Mouse (Mus musculus): ENCODE data around the gene Il17re. TPM values are rescaled to one million over a fixed set of nuclear protein-coding genes. Genes with fewer than 3 reads are reported as not detected.

The Il17re gene
- polyA plus RNA-seq, 1 experiment from 2014 or later: not detected

DNA sequence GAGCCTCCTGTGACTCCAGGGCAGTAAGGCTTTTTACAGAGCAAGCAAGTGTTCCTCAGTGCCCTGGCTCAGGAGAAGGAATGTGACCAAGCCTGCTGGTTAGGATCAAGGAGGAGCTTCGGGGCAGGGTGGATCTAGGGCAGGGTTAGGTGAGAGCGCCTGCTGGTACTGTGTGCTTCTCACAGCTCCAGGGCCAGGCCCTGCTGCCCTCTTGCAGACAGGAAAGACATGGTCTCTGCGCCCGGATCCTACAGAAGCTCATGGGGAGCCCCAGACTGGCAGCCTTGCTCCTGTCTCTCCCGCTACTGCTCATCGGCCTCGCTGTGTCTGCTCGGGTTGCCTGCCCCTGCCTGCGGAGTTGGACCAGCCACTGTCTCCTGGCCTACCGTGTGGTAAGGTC lies 351 bp downstream of the Il17re start:
- ATAC-seq: no peak
- Histone ChIP-seq H3K27me3 (replicated peaks; ENCODE audit: control insufficient read depth, insufficient read depth, low read length) (no peaks in the 10 kb centered on the region), H3K36me3 (ENCODE audit: control insufficient read depth, insufficient read depth) (no peaks in the 10 kb centered on the region), H3K27ac (ENCODE audit: low read length) (no peak overlapping the region), H3K9ac (replicated peaks; ENCODE audit: low read depth, low read length) (no peak overlapping the region), H3K9me3 (ENCODE audit: control insufficient read depth, low read length) (no peaks in the 10 kb centered on the region), H3K4me1 (replicated peaks; ENCODE audit: control insufficient read depth, insufficient read depth, low read length) (no peaks in the 10 kb centered on the region), H3K4me3 (replicated peaks; ENCODE audit: low read length) (no peak overlapping the region), H3K4me2 (ENCODE audit: low read length) (no peak overlapping the region)
- WGBS: 72% methylated on average over 10 of the region's 10 CpGs

DNA sequence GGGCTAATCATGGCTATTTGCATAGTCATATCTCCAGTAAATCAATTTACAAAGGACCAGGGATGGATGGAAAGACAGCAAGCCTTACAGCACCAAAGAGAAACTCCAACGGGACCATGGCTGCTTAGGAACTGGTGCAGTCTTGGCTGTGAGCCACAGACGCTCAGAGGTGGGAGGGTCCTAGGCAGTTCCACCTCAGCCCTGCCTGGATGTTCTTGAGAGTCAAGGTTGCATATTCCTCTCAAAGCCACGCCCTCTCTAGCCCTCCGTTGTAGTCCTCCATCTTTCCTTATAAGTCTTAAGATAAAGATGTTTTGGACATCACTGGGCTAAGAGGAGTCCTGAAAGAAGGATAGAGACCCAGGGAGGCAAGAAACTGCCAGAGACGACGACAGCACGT lies 5.8 kb downstream of the Il17re start:
- Histone ChIP-seq H3K9ac (replicated peaks; ENCODE audit: low read depth, low read length) (no peak overlapping the region), H3K27ac (ENCODE audit: low read length) (no peak overlapping the region), H3K4me3 (replicated peaks; ENCODE audit: low read length) (no peak overlapping the region), H3K9me3 (ENCODE audit: control insufficient read depth, low read length) (no peaks in the 10 kb centered on the region), H3K4me2 (ENCODE audit: low read length) (no peak overlapping the region), H3K36me3 (ENCODE audit: control insufficient read depth, insufficient read depth) (no peaks in the 10 kb centered on the region), H3K4me1 (replicated peaks; ENCODE audit: control insufficient read depth, insufficient read depth, low read length) (no peaks in the 10 kb centered on the region; the same call in 1 of the 2 replicates), H3K27me3 (replicated peaks; ENCODE audit: control insufficient read depth, insufficient read depth, low read length) (no peaks in the 10 kb centered on the region; the same call in 1 of the 2 replicates)
- WGBS: 65% methylated on average over 7 of the region's 7 CpGs
- no peak for ATAC-seq

DNA sequence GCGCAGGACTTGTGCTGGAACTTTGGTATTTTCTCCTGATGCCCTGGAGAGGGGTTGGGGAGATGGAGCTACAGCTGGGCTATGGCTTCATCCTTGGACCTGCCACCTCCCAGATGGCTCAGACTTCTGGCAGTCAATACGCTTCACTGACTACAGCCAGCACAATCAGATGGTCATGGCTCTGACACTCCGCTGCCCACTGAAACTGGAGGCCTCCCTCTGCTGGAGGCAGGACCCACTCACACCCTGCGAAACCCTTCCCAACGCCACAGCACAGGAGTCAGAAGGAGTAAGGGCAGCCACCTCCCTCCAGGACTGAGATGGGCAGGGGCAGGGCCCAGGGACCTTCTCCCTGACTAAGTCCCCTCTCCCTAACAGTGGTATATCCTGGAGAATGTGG lies 7.3 kb downstream of the Il17re start:
- WGBS: 57% methylated on average over 5 of the region's 5 CpGs
- H3K4me3 ChIP-seq (replicated peaks; ENCODE audit: low read length): no peak overlapping the region
- peaks cover 8% of the 10 kb centered on the region for H3K4me1 ChIP-seq (replicated peaks; ENCODE audit: control insufficient read depth, insufficient read depth, low read length)
- no peak overlapping the region for H3K9ac ChIP-seq (replicated peaks; ENCODE audit: low read depth, low read length)
- H3K36me3 ChIP-seq (ENCODE audit: control insufficient read depth, insufficient read depth): no peaks in the 10 kb centered on the region
- peaks cover 4% of the 10 kb centered on the region; the same call in 1 of the 2 replicates for H3K27me3 ChIP-seq (replicated peaks; ENCODE audit: control insufficient read depth, insufficient read depth, low read length)
- no peak for ATAC-seq
- no peaks in the 10 kb centered on the region for H3K9me3 ChIP-seq (ENCODE audit: control insufficient read depth, low read length)
- H3K4me2 ChIP-seq (ENCODE audit: low read length): no peak overlapping the region
- H3K27ac ChIP-seq (ENCODE audit: low read length): no peak overlapping the region

DNA sequence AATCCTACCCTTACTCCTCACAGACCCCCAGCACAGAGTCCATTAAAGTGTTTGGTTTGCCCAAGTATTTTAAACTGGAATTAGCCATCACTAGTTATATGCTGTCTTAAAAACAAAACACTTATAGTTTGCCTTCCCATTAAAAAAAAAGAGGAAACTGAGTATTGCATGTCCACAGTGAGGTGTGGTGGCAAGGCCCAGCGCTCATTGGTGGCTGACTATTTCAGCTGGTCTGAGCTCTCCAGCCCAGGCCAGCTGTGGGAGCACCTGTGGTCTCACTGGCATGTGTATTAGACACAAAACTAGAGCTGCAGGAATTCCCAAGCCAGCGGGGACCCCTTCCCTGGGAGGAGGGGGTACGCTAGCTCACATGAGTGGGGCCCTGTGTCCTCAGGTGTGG lies 10.2 kb downstream of the Il17re start:
- Histone ChIP-seq H3K36me3 (ENCODE audit: control insufficient read depth, insufficient read depth) (no peaks in the 10 kb centered on the region), H3K27ac (ENCODE audit: low read length) (no peak overlapping the region), H3K4me1 (replicated peaks; ENCODE audit: control insufficient read depth, insufficient read depth, low read length) (peaks cover 8% of the 10 kb centered on the region), H3K9ac (replicated peaks; ENCODE audit: low read depth, low read length) (no peak overlapping the region), H3K4me3 (replicated peaks; ENCODE audit: low read length) (no peak overlapping the region), H3K4me2 (ENCODE audit: low read length) (no peak overlapping the region), H3K27me3 (replicated peaks; ENCODE audit: control insufficient read depth, insufficient read depth, low read length) (peaks cover 8% of the 10 kb centered on the region; the same call in 1 of the 2 replicates), H3K9me3 (ENCODE audit: control insufficient read depth, low read length) (no peaks in the 10 kb centered on the region)
- 61% methylated on average over 3 of the region's 3 CpGs for WGBS
- ATAC-seq: 0 out of 2 replicates have a peak, but pooled peaks have one; percentile 7

DNA sequence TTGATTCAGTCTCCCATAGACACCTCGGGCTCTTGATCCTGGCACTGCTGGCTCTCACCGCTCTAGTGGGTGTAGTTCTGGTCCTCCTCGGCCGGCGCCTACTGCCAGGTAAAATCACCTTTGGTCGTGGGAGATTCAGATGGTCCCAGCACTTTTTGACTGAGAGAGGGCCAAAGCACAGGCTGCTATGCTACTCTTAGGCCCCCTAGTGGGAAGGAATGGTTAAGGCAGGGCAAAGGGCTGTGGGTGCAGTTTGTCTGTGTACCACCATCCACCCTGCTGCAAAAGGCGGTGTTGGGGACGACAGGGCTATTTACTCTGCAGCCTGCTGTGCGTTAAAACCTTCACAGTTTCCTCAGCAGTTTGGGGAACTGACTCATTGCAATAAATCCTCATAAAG lies 10.7 kb downstream of the Il17re start:
- peak; percentile 77 for ATAC-seq
- H3K27ac ChIP-seq (ENCODE audit: low read length): no peak overlapping the region
- H3K4me2 ChIP-seq (ENCODE audit: low read length): peak overlapping the region; percentile 59
- H3K36me3 ChIP-seq (ENCODE audit: control insufficient read depth, insufficient read depth): no peaks in the 10 kb centered on the region
- H3K9ac ChIP-seq (replicated peaks; ENCODE audit: low read depth, low read length): peak overlapping the region; percentile 43; the same call in 1 of the 2 replicates
- no peaks in the 10 kb centered on the region for H3K9me3 ChIP-seq (ENCODE audit: control insufficient read depth, low read length)
- WGBS: 7% methylated on average over 9 of the region's 9 CpGs
- H3K27me3 ChIP-seq (replicated peaks; ENCODE audit: control insufficient read depth, insufficient read depth, low read length): peaks cover 8% of the 10 kb centered on the region; the same call in 1 of the 2 replicates
- H3K4me3 ChIP-seq (replicated peaks; ENCODE audit: low read length): peak overlapping the region; percentile 39; the same call in 1 of the 2 replicates
- H3K4me1 ChIP-seq (replicated peaks; ENCODE audit: control insufficient read depth, insufficient read depth, low read length): peaks cover 8% of the 10 kb centered on the region

DNA sequence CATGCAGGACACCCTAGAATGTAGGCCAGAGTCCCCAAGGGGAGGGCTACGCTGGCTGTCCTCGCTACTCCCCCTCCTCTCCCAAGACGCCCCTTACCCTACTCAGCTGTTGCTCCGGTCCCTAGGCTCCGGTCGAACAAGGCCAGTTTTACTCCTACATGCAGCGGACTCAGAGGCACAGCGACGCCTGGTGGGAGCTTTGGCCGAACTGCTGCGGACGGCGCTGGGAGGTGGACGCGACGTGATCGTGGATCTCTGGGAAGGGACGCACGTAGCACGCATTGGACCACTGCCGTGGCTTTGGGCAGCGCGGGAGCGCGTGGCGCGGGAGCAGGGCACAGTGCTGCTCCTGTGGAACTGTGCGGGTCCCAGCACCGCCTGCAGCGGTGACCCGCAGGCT lies 11.1 kb downstream of the Il17re start:
- H3K9ac ChIP-seq (replicated peaks; ENCODE audit: low read depth, low read length): peak overlapping the region; percentile 43; the same call in 1 of the 2 replicates
- peak overlapping the region; percentile 39 for H3K4me3 ChIP-seq (replicated peaks; ENCODE audit: low read length)
- H3K4me1 ChIP-seq (replicated peaks; ENCODE audit: control insufficient read depth, insufficient read depth, low read length): peaks cover 8% of the 10 kb centered on the region
- WGBS: 1% methylated on average over 31 of the region's 31 CpGs
- H3K4me2 ChIP-seq (ENCODE audit: low read length): peak overlapping the region; percentile 59
- ATAC-seq: peak; percentile 77
- peaks cover 8% of the 10 kb centered on the region; the same call in 1 of the 2 replicates for H3K27me3 ChIP-seq (replicated peaks; ENCODE audit: control insufficient read depth, insufficient read depth, low read length)
- H3K9me3 ChIP-seq (ENCODE audit: control insufficient read depth, low read length): no peaks in the 10 kb centered on the region
- no peak overlapping the region for H3K27ac ChIP-seq (ENCODE audit: low read length)
- H3K36me3 ChIP-seq (ENCODE audit: control insufficient read depth, insufficient read depth): no peaks in the 10 kb centered on the region

DNA sequence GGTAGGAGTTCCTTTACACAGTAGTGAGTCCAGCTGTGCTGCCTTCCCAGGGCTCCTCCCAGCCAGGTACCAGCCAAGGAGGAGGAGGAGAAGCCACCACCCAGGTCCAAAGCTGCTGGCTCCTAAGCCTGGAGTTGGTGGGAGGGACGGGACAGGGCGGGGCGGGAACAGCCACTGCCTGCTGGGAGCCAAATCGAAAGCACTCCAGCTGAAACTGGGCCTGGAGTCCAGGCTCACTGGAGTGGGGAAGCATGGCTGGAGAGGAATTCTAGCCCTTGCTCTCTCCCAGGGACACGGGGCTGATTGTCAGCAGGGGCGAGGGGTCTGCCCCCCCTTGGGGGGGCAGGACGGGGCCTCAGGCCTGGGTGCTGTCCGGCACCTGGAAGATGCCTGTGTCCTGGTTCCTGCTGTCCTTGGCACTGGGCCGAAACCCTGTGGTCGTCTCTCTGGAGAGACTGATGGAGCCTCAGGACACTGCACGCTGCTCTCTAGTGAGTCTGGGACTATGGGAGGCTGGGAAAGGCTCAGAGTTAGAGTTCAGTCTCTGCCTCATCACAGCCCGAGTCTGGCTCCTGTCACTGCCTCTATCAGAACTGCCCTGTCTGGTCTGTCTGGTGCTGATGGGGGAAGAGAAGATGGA lies 13.1 kb downstream of the Il17re start, which contains the start of gene Il17rc:
TSS of gene Il17rc (plus strand) at position 131 of the 640 bp plus-strand sequence.
- Histone ChIP-seq H3K27ac (ENCODE audit: low read length) (no peak within 1 kb of the TSS), H3K4me3 (replicated peaks; ENCODE audit: low read length) (no peak within 1 kb of the TSS), H3K27me3 (replicated peaks; ENCODE audit: control insufficient read depth, insufficient read depth, low read length) (peaks cover 8% of the 10 kb centered on the region; the same call in 1 of the 2 replicates), H3K9me3 (ENCODE audit: control insufficient read depth, low read length) (no peaks in the 10 kb centered on the region), H3K4me2 (ENCODE audit: low read length) (no peak within 1 kb of the TSS), H3K4me1 (replicated peaks; ENCODE audit: control insufficient read depth, insufficient read depth, low read length) (peaks cover 8% of the 10 kb centered on the region), H3K9ac (replicated peaks; ENCODE audit: low read depth, low read length) (0 out of 2 replicates have a peak within 1 kb of the TSS, but pooled peaks have one; percentile 7), H3K36me3 (ENCODE audit: control insufficient read depth, insufficient read depth) (no peaks in the 10 kb centered on the region)
- ATAC-seq: no peak
- WGBS: 23% methylated on average over 12 of the region's 12 CpGs

DNA sequence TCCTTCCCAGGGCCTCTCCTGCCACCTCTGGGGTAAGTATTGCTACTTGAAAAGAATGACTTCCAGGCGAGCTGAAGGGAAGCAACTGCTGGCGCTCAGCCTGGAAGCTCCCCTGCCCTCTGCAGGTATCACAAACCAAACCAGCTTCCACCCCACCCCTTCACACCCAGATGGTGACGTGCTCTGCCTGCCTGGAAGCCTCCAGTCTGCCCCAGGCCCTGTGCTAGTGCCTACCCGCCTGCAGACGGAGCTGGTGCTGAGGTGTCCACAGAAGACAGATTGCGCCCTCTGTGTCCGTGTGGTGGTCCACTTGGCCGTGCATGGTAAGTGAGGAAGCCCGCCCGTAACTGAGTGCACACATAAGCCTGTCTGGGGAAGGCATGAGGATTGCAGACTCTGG lies 13.8 kb downstream of the Il17re start:
- H3K27me3 ChIP-seq (replicated peaks; ENCODE audit: control insufficient read depth, insufficient read depth, low read length): peaks cover 8% of the 10 kb centered on the region; the same call in 1 of the 2 replicates
- no peak overlapping the region for H3K27ac ChIP-seq (ENCODE audit: low read length)
- H3K9ac ChIP-seq (replicated peaks; ENCODE audit: low read depth, low read length): no peak overlapping the region
- peaks cover 8% of the 10 kb centered on the region for H3K4me1 ChIP-seq (replicated peaks; ENCODE audit: control insufficient read depth, insufficient read depth, low read length)
- no peaks in the 10 kb centered on the region for H3K9me3 ChIP-seq (ENCODE audit: control insufficient read depth, low read length)
- no peak for ATAC-seq
- WGBS: 66% methylated on average over 10 of the region's 10 CpGs
- no peaks in the 10 kb centered on the region for H3K36me3 ChIP-seq (ENCODE audit: control insufficient read depth, insufficient read depth)
- no peak overlapping the region for H3K4me3 ChIP-seq (replicated peaks; ENCODE audit: low read length)
- no peak overlapping the region for H3K4me2 ChIP-seq (ENCODE audit: low read length)

DNA sequence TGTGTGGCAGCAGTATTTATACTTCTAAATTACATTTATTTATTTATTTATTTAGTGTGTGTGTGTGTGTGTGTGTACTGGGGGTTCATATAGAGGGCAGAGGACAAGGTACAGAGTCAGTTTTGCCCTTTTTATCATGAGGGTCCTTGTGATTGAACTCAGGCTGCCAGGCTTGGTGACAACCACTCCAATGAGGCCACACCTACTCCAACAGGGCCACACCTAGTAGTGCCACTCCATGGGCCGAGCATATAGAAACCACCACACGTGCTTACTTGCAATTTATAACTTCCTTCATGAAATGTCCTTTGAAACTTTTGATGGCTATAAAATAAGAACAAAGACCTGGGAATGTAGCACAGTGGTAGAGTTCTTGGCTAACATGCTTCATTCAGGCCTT lies 15.0 kb downstream of the Il17re start:
- WGBS: 88% methylated on average over 2 of the region's 2 CpGs
- Histone ChIP-seq H3K36me3 (ENCODE audit: control insufficient read depth, insufficient read depth) (no peaks in the 10 kb centered on the region), H3K9ac (replicated peaks; ENCODE audit: low read depth, low read length) (no peak overlapping the region), H3K4me2 (ENCODE audit: low read length) (no peak overlapping the region), H3K9me3 (ENCODE audit: control insufficient read depth, low read length) (no peaks in the 10 kb centered on the region), H3K27me3 (replicated peaks; ENCODE audit: control insufficient read depth, insufficient read depth, low read length) (peaks cover 8% of the 10 kb centered on the region; the same call in 1 of the 2 replicates), H3K4me3 (replicated peaks; ENCODE audit: low read length) (no peak overlapping the region), H3K27ac (ENCODE audit: low read length) (no peak overlapping the region), H3K4me1 (replicated peaks; ENCODE audit: control insufficient read depth, insufficient read depth, low read length) (peaks cover 8% of the 10 kb centered on the region)
- no peak for ATAC-seq
